Mouse (Mus musculus): ENCODE data around the gene Ptprk. TPM values are rescaled to one million over a fixed set of nuclear protein-coding genes. Genes with fewer than 3 reads are reported as not detected.

Ptprk gene
- total RNA-seq (2014; rRNA removed; ENCODE audit: low replicate concordance) (65.8 and 70.3 TPM in 2 replicates), polyA plus RNA-seq (2015; fragmentation: Nextera tagmentation; extraction: Ambion mirVana) (25.6 and 26.0 TPM in 2 replicates)

DNA sequence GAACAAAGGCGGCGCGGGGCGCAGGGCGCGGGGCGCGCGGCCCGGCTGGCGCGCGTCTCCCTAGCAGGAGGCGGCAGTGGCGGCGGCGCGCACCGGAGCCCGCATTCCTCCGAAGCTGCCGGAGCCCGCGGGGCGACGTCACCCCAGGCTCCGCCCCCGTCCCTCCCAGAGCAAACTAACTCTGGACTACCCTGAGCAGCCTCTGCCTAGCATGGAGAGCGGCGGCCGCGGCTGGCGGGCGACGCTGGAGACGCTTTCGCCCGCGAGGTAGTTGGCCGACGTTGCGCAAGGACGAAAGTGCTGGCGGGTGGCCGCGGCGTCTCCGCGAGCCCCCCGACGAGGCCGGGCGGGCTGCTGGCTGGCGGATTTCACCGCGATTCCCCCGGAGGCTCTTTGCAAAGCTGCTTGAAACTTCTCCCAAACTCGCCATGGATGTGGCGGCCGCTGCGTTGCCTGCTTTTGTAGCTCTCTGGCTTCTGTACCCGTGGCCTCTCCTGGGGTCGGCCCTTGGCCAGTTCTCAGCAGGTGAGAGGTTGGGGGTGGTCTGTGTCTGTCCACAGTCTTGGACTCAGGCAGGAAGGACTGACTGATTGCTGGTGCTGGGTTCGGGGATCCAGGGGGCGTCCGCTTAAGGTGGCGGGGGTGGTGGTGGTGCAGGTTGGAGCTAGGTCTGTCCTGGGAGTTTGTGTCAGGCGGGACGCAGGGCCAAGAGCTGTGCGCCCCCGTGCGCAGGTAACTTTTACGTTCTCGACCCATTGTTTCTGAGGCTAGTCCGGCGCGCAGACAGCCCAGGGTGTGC, at the start of gene Ptprk:
Gene Ptprk (plus strand): TSS at position 168 of the 799 bp plus-strand sequence.
- H3K4me2 ChIP-seq (ENCODE audit: low read depth, low read length) = peak within 1 kb of the TSS; percentile 73
- ATAC-seq (ENCODE audit: insufficient read depth, low read depth) = peak; percentile 97
- under 1% methylated on average over 71 of the region's 77 CpGs for WGBS
- TF ChIP-seq EP300 (IDR thresholded peaks at IDR 0.05; ENCODE audit: low read depth) = no peak
- TF ChIP-seq CTCF (IDR thresholded peaks at IDR 0.05; ENCODE audit: low read depth) = no peak
- H3K4me3 ChIP-seq (ENCODE audit: low read depth, low read length) = peak within 1 kb of the TSS; percentile 83
- peak within 1 kb of the TSS; percentile 97 for H3K27ac ChIP-seq (ENCODE audit: low read depth)
- H3K36me3 ChIP-seq (replicated peaks; ENCODE audit: control insufficient read depth, insufficient read depth, low read length) = no peaks in the 10 kb centered on the region
- no peaks in the 10 kb centered on the region for H3K27me3 ChIP-seq (ENCODE audit: control insufficient read depth, insufficient read depth, low read length)
- H3K9ac ChIP-seq (replicated peaks; ENCODE audit: low read depth, low read length) = peak within 1 kb of the TSS; percentile 92
- H3K9me3 ChIP-seq (replicated peaks; ENCODE audit: control insufficient read depth, low read length) = no peaks in the 10 kb centered on the region
- peaks cover 15% of the 10 kb centered on the region for H3K4me1 ChIP-seq (ENCODE audit: control insufficient read depth, insufficient read depth)
- DNase-seq (ENCODE audit: low spot score) = peak; percentile 97

DNA sequence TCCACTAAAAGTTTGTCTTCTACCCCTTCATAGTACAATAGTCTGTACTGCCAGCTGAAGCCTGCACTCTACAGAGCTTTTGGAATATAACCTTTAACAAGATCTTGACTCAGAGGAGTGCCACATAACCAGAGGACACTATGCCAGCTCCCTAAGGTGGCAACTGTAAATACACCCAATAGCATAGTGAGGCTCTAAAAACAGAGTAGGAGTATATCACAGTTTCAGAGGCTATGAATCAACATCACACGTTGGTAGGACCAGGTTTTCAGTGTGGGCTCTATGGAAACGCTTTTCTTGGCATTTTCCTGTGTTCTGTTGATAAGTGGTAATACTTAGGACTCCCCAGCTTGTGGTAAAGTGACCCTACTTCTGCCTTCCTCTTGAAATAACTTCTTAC, 46.8 kb upstream of the Ptprk start:
- Histone ChIP-seq H3K36me3 (replicated peaks; ENCODE audit: control insufficient read depth, insufficient read depth, low read length) (no peaks in the 10 kb centered on the region), H3K4me1 (ENCODE audit: control insufficient read depth, insufficient read depth) (no peaks in the 10 kb centered on the region), H3K9ac (replicated peaks; ENCODE audit: low read depth, low read length) (no peak overlapping the region), H3K27ac (ENCODE audit: low read depth) (no peak overlapping the region), H3K9me3 (replicated peaks; ENCODE audit: control insufficient read depth, low read length) (no peaks in the 10 kb centered on the region), H3K4me2 (ENCODE audit: low read depth, low read length) (no peak overlapping the region), H3K27me3 (ENCODE audit: control insufficient read depth, insufficient read depth, low read length) (no peaks in the 10 kb centered on the region), H3K4me3 (ENCODE audit: low read depth, low read length) (no peak overlapping the region)
- ATAC-seq (ENCODE audit: insufficient read depth, low read depth) = no peak
- no peak for TF ChIP-seq EP300 (IDR thresholded peaks at IDR 0.05; ENCODE audit: low read depth)
- TF ChIP-seq CTCF (IDR thresholded peaks at IDR 0.05; ENCODE audit: low read depth) = no peak
- 58% methylated on average over 2 of the region's 2 CpGs for WGBS
- no peak for DNase-seq (ENCODE audit: low spot score)

DNA sequence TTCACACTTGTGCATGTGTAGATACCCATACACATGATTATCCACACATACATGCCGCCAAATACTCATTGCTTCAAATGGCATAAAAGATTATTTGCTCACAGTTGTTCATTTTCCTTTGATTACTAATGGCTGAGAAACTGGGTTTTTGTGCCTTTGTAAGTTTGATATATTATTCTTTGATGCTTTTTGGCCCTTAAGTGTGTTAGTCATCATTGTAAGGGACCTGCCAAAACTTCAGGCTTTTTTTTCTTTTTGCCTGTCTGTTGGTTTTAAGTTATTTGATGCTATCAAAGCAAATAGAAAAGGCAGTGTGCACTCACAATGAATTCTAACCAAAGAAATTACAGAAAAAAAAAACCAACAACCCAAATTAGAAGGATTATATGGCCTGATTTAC, 38.2 kb upstream of the Ptprk start:
- 90% methylated on average over 1 of the region's 1 CpGs for WGBS
- Histone ChIP-seq H3K36me3 (replicated peaks; ENCODE audit: control insufficient read depth, insufficient read depth, low read length) (no peaks in the 10 kb centered on the region), H3K27me3 (ENCODE audit: control insufficient read depth, insufficient read depth, low read length) (no peaks in the 10 kb centered on the region), H3K9me3 (replicated peaks; ENCODE audit: control insufficient read depth, low read length) (no peaks in the 10 kb centered on the region), H3K27ac (ENCODE audit: low read depth) (no peak overlapping the region), H3K9ac (replicated peaks; ENCODE audit: low read depth, low read length) (no peak overlapping the region), H3K4me2 (ENCODE audit: low read depth, low read length) (no peak overlapping the region), H3K4me3 (ENCODE audit: low read depth, low read length) (no peak overlapping the region), H3K4me1 (ENCODE audit: control insufficient read depth, insufficient read depth) (no peaks in the 10 kb centered on the region)
- DNase-seq (ENCODE audit: low spot score) (no peak), ATAC-seq (ENCODE audit: insufficient read depth, low read depth) (no peak)
- TF ChIP-seq CTCF (IDR thresholded peaks at IDR 0.05; ENCODE audit: low read depth) (no peak), EP300 (IDR thresholded peaks at IDR 0.05; ENCODE audit: low read depth) (no peak)

DNA sequence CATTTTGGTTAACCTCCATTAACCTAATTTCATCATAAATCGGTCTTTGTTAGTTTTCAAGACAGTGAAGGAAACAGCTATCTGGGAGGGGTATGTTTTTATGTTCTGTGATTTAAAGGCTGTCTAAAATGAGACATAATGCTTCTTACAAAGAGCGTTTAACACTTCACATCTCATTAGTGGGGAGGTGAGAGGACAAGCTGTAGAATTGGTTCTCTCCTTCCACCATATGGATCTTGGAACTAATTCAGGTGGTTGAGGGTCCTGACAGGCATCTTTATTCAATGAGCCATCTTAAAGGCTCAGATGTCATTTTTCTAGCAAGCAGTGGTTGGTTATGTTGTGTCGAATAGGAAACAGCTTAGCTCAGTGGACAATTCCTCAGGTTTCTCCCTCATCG, 19.9 kb upstream of the Ptprk start:
- H3K4me1 ChIP-seq (ENCODE audit: control insufficient read depth, insufficient read depth) = no peaks in the 10 kb centered on the region
- H3K9ac ChIP-seq (replicated peaks; ENCODE audit: low read depth, low read length) = no peak overlapping the region
- no peaks in the 10 kb centered on the region for H3K36me3 ChIP-seq (replicated peaks; ENCODE audit: control insufficient read depth, insufficient read depth, low read length)
- WGBS = 85% methylated on average over 4 of the region's 4 CpGs
- H3K27me3 ChIP-seq (ENCODE audit: control insufficient read depth, insufficient read depth, low read length) = no peaks in the 10 kb centered on the region
- DNase-seq (ENCODE audit: low spot score) (no peak), ATAC-seq (ENCODE audit: insufficient read depth, low read depth) (no peak)
- no peaks in the 10 kb centered on the region for H3K9me3 ChIP-seq (replicated peaks; ENCODE audit: control insufficient read depth, low read length)
- TF ChIP-seq CTCF (IDR thresholded peaks at IDR 0.05; ENCODE audit: low read depth) (no peak), EP300 (IDR thresholded peaks at IDR 0.05; ENCODE audit: low read depth) (no peak)
- no peak overlapping the region for H3K4me2 ChIP-seq (ENCODE audit: low read depth, low read length)
- no peak overlapping the region for H3K27ac ChIP-seq (ENCODE audit: low read depth)
- H3K4me3 ChIP-seq (ENCODE audit: low read depth, low read length) = no peak overlapping the region

DNA sequence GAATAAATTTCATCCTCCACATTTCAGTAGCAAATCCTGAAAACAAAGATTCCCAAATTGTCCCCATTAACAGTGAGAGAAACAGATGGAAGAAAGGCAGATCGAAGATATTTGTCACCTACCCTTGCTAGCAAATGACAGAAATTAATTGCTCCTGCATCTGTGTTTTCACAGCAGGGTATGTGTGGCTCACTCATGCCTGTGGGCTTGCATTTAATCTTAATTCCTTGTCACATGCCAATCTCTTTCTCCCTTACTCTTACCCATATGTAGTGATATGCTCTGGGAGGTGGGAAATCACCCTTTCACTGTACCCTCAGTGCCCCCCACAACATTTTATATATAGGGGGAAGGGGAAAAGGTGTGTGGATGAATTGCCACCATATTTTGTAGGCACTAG, 15.4 kb upstream of the Ptprk start:
- TF ChIP-seq EP300 (IDR thresholded peaks at IDR 0.05; ENCODE audit: low read depth) (no peak), CTCF (IDR thresholded peaks at IDR 0.05; ENCODE audit: low read depth) (no peak)
- H3K4me2 ChIP-seq (ENCODE audit: low read depth, low read length) = no peak overlapping the region
- no peaks in the 10 kb centered on the region for H3K36me3 ChIP-seq (replicated peaks; ENCODE audit: control insufficient read depth, insufficient read depth, low read length)
- no peaks in the 10 kb centered on the region for H3K27me3 ChIP-seq (ENCODE audit: control insufficient read depth, insufficient read depth, low read length)
- DNase-seq (ENCODE audit: low spot score) (no peak), ATAC-seq (ENCODE audit: insufficient read depth, low read depth) (no peak)
- no peak overlapping the region for H3K27ac ChIP-seq (ENCODE audit: low read depth)
- 81% methylated on average over 1 of the region's 1 CpGs for WGBS
- H3K9me3 ChIP-seq (replicated peaks; ENCODE audit: control insufficient read depth, low read length) = no peaks in the 10 kb centered on the region
- H3K4me3 ChIP-seq (ENCODE audit: low read depth, low read length) = no peak overlapping the region
- H3K9ac ChIP-seq (replicated peaks; ENCODE audit: low read depth, low read length) = no peak overlapping the region
- H3K4me1 ChIP-seq (ENCODE audit: control insufficient read depth, insufficient read depth) = no peaks in the 10 kb centered on the region
